Mouse (Mus musculus) liver, embryonic 14.5 days (tissue): ENCODE measurements around the gene Fam13c.

Experiments
- CTCF ChIP-seq: IDR thresholded peaks from 2 replicates; pipeline ENCODE4 v1.5.1; 2016; ENCODE audit warnings: antibody characterized with exemption, low read depth, control low read depth
- EP300 ChIP-seq: IDR thresholded peaks from 2 replicates; pipeline ENCODE4 v1.6.1; 2016; ENCODE audit warnings: antibody characterized with exemption, low read depth

DNA sequence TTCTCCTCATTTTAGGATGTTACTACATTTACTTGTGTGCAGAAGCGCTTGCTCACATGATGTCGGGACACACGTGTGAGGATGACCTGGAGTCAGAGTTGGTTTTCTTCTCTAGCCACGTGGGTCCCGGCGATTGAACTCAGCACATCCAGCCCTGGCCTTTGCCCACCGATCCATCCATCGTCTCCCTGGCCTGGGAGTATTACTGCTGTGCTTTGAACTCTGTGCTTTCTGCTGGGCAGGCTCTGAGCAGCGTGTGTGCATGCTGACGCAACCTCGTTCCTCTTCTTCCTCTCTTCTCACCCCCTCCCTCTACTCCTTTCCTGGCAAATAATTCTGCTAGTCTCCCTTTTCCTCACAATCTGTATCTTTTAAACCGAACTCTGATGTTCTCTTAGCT, 93.7 kb downstream of the Fam13c start:
- no peak for TF ChIP-seq CTCF
- TF ChIP-seq EP300: no peak
